Mouse (Mus musculus): Measurements from ENCODE around the gene Ccnd3. TPM values are rescaled to one million over a fixed set of nuclear protein-coding genes. Genes with fewer than 3 reads are reported as not detected.

The Ccnd3 gene
- polyA plus RNA-seq (2015; fragmentation: Nextera tagmentation; extraction: Ambion mirVana), result 175 and 180 TPM in 2 replicates

DNA sequence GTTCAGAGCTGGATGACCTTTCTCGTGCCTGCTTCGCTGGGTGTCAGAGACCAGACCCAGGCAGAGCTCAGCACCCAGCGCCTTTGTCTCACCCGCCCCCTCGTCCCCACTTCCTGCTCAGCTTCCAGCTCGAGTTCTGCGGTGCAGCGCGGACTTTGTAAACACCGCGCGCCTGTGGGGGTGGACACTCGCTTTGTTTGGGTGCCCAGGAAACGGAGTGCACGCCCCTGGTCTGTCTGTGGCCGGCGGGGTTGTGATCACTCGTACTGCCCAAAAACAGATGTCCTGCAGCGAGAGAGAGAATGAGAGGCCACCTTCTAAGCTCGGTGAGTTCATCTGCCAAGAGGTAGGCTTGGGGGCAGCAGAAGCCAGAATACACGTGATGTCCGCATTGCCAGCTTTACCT, at the start of gene Ccnd3:
Gene Ccnd3 (plus strand): TSS at position 111 of the 406 bp plus-strand sequence.
- Histone ChIP-seq H3K27ac (ENCODE audit: low read depth, low read length) (peak within 1 kb of the TSS; percentile 70), H3K36me3 (ENCODE audit: control insufficient read depth, insufficient read depth) (no peaks in the 10 kb centered on the region), H3K9ac (ENCODE audit: low read depth, low read length) (peak within 1 kb of the TSS; percentile 58), H3K9me3 (ENCODE audit: control insufficient read depth) (no peaks in the 10 kb centered on the region), H3K4me3 (ENCODE audit: low read depth, low read length) (peak within 1 kb of the TSS; percentile 40), H3K27me3 (replicated peaks; ENCODE audit: control insufficient read depth, insufficient read depth, low read length) (no peaks in the 10 kb centered on the region), H3K4me2 (replicated peaks; ENCODE audit: low read depth) (peak within 1 kb of the TSS; percentile 87), H3K4me1 (replicated peaks; ENCODE audit: control insufficient read depth, insufficient read depth, low read length) (peaks cover 8% of the 10 kb centered on the region; the same call in 1 of the 2 replicates)
- WGBS, result 1% methylated on average over 22 of the region's 22 CpGs
- peak; percentile 1; the same call in 1 of the 2 replicates for ATAC-seq
- no peak for TF ChIP-seq CTCF (IDR thresholded peaks at IDR 0.05; ENCODE audit: low read depth)

DNA sequence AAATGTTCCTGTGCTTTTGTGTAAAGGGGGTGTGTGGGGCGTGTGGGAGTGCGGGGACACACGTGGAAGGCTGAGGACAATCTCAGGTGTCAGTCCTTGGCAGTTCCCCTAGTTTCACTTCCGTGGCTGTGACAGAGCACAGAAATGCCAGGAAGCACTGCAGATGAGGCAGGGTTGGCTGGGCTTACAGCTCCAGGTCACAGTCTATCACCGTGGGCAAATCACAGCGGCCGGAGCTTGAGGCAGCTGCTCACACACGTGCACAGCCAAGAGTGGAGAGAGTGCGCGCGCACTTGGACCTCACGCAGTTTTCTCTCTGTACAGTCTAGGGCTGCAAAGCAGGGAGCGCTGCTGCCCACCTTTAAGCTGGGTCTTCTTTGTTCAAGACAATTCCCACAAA, 46.5 kb upstream of the Ccnd3 start:
- Histone ChIP-seq H3K27me3 (replicated peaks; ENCODE audit: control insufficient read depth, insufficient read depth, low read length) (no peaks in the 10 kb centered on the region), H3K36me3 (ENCODE audit: control insufficient read depth, insufficient read depth) (peaks cover 4% of the 10 kb centered on the region; the same call in 1 of the 2 replicates), H3K9me3 (ENCODE audit: control insufficient read depth) (no peaks in the 10 kb centered on the region), H3K4me2 (replicated peaks; ENCODE audit: low read depth) (no peak overlapping the region), H3K4me1 (replicated peaks; ENCODE audit: control insufficient read depth, insufficient read depth, low read length) (peaks cover 19% of the 10 kb centered on the region), H3K27ac (ENCODE audit: low read depth, low read length) (peak overlapping the region; percentile 15; the same call in 1 of the 2 replicates), H3K4me3 (ENCODE audit: low read depth, low read length) (no peak overlapping the region), H3K9ac (ENCODE audit: low read depth, low read length) (no peak overlapping the region)
- ATAC-seq, result peak; percentile 35; the same call in 1 of the 2 replicates
- WGBS, result 66% methylated on average over 13 of the region's 13 CpGs
- TF ChIP-seq CTCF (IDR thresholded peaks at IDR 0.05; ENCODE audit: low read depth), result no peak

DNA sequence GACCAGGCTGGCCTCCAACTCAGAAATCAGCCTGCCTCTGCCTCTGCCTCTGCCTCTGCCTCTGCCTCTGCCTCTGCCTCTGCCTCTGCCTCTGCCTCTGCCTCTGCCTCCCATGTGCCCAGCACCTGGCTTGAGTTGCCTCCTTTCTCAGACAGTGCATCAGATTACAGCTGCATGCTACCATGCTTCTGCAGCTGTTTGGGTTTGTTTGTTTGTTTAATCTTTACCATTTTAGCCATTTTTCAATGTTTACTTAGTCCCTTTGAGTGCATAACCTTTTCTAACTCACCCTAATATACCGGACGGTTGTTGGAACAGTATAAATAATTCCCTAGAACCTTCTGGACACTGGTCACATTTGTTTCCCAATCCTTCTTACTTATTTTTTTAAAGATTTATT, 45.9 kb upstream of the Ccnd3 start:
- no peak overlapping the region for H3K4me3 ChIP-seq (ENCODE audit: low read depth, low read length)
- peaks cover 19% of the 10 kb centered on the region for H3K4me1 ChIP-seq (replicated peaks; ENCODE audit: control insufficient read depth, insufficient read depth, low read length)
- H3K4me2 ChIP-seq (replicated peaks; ENCODE audit: low read depth), result no peak overlapping the region
- H3K36me3 ChIP-seq (ENCODE audit: control insufficient read depth, insufficient read depth), result peaks cover under 1% of the 10 kb centered on the region; the same call in 1 of the 2 replicates
- no peaks in the 10 kb centered on the region for H3K9me3 ChIP-seq (ENCODE audit: control insufficient read depth)
- H3K27ac ChIP-seq (ENCODE audit: low read depth, low read length), result no peak overlapping the region
- WGBS, result 81% methylated on average over 2 of the region's 2 CpGs
- H3K27me3 ChIP-seq (replicated peaks; ENCODE audit: control insufficient read depth, insufficient read depth, low read length), result no peaks in the 10 kb centered on the region
- H3K9ac ChIP-seq (ENCODE audit: low read depth, low read length), result no peak overlapping the region
- ATAC-seq, result no peak
- no peak for TF ChIP-seq CTCF (IDR thresholded peaks at IDR 0.05; ENCODE audit: low read depth)

DNA sequence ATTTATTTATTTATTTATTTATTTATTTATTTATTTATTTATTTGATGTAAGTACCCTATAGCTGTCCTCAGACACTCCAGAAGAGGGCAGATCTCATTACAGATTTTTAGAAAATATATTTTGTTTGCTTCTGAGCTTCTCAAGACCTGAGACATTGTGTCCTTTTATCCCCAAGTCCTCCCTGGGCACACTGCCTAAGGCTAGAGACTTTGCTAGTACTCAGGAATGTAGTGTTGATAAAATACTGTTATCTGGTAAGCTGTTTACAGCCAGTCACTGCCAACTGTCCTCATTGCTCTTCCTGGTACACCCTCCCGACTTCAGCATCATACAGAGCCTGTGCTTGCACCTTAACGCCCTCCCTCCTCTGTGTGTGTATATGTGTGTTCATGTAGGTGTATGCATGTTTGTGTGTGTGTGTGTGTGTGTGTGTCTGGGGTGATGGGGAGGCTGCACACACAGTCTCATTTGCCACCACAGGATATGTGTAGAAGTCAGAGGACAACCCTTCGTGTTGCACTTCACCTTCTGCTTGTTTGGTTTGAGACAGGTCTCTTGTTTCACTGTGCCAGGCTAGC, 45.4 kb upstream of the Ccnd3 start:
- TF ChIP-seq CTCF (IDR thresholded peaks at IDR 0.05; ENCODE audit: low read depth), result no peak
- ATAC-seq, result 0 out of 2 replicates have a peak, but pooled peaks have one; percentile 12
- Histone ChIP-seq H3K4me2 (replicated peaks; ENCODE audit: low read depth) (no peak overlapping the region), H3K27ac (ENCODE audit: low read depth, low read length) (no peak overlapping the region), H3K4me1 (replicated peaks; ENCODE audit: control insufficient read depth, insufficient read depth, low read length) (peaks cover 17% of the 10 kb centered on the region), H3K4me3 (ENCODE audit: low read depth, low read length) (no peak overlapping the region), H3K9me3 (ENCODE audit: control insufficient read depth) (no peaks in the 10 kb centered on the region), H3K9ac (ENCODE audit: low read depth, low read length) (no peak overlapping the region), H3K36me3 (ENCODE audit: control insufficient read depth, insufficient read depth) (no peaks in the 10 kb centered on the region; the same call in 1 of the 2 replicates), H3K27me3 (replicated peaks; ENCODE audit: control insufficient read depth, insufficient read depth, low read length) (no peaks in the 10 kb centered on the region)
- WGBS, result 40% methylated on average over 3 of the region's 3 CpGs

DNA sequence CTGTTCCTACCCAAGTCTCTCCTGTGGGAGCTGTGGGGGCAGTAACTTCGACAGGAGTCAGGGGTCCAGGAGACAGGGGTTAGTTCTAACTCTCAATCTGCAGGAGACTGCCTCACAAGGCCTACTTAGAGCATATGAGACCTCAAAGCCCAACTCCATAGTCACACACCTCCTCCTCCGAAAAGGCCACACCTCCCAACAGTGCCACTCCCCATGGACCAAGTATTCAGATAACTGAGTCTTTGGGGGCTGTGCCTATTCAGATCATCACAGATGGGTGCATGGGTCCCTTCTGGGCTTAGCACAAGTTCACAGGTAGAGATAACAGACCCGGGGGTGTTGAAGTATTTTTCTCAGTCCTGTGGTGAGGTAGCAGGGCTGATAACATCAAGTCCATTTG, 43.2 kb upstream of the Ccnd3 start:
- no peaks in the 10 kb centered on the region for H3K27me3 ChIP-seq (replicated peaks; ENCODE audit: control insufficient read depth, insufficient read depth, low read length)
- ATAC-seq, result no peak
- WGBS, result 39% methylated on average over 3 of the region's 3 CpGs
- no peak overlapping the region for H3K27ac ChIP-seq (ENCODE audit: low read depth, low read length)
- no peaks in the 10 kb centered on the region; the same call in 1 of the 2 replicates for H3K36me3 ChIP-seq (ENCODE audit: control insufficient read depth, insufficient read depth)
- H3K9me3 ChIP-seq (ENCODE audit: control insufficient read depth), result no peaks in the 10 kb centered on the region
- H3K4me1 ChIP-seq (replicated peaks; ENCODE audit: control insufficient read depth, insufficient read depth, low read length), result peaks cover 14% of the 10 kb centered on the region
- no peak overlapping the region for H3K4me3 ChIP-seq (ENCODE audit: low read depth, low read length)
- no peak for TF ChIP-seq CTCF (IDR thresholded peaks at IDR 0.05; ENCODE audit: low read depth)
- no peak overlapping the region for H3K4me2 ChIP-seq (replicated peaks; ENCODE audit: low read depth)
- H3K9ac ChIP-seq (ENCODE audit: low read depth, low read length), result no peak overlapping the region

DNA sequence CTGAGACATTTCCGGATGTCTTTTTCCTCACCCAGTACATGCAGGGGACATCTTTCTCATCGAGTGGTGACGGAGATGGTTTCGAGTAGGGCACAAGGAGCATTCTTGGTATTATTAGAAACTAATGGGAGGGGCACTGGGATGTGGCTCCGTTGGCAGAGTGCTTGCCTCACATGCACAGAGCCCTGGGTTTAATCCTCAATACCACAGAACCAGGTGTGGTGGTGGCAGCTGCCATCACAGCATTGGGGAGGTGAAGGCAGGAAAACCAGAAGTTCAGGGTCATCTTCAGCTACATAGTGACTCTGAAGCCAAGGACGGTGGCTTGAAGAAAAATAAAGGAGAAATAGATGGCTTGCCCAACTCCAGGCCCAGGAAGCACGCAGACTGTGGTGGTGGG, 42.6 kb upstream of the Ccnd3 start:
- H3K4me1 ChIP-seq (replicated peaks; ENCODE audit: control insufficient read depth, insufficient read depth, low read length), result peaks cover 14% of the 10 kb centered on the region
- H3K9ac ChIP-seq (ENCODE audit: low read depth, low read length), result no peak overlapping the region
- no peak overlapping the region for H3K4me2 ChIP-seq (replicated peaks; ENCODE audit: low read depth)
- peak overlapping the region; percentile 50; the same call in 1 of the 2 replicates for H3K27ac ChIP-seq (ENCODE audit: low read depth, low read length)
- WGBS, result 44% methylated on average over 7 of the region's 7 CpGs
- no peaks in the 10 kb centered on the region for H3K9me3 ChIP-seq (ENCODE audit: control insufficient read depth)
- ATAC-seq, result no peak
- TF ChIP-seq CTCF (IDR thresholded peaks at IDR 0.05; ENCODE audit: low read depth), result no peak
- H3K4me3 ChIP-seq (ENCODE audit: low read depth, low read length), result no peak overlapping the region
- no peaks in the 10 kb centered on the region for H3K27me3 ChIP-seq (replicated peaks; ENCODE audit: control insufficient read depth, insufficient read depth, low read length)
- peaks cover 2% of the 10 kb centered on the region; the same call in 1 of the 2 replicates for H3K36me3 ChIP-seq (ENCODE audit: control insufficient read depth, insufficient read depth)
